Mouse (Mus musculus) adrenal gland, postnatal 4 days (tissue): ENCODE measurements around the gene Secisbp2. TPM values are rescaled to one million over a fixed set of nuclear protein-coding genes. Genes with fewer than 3 reads are reported as not detected.

Source experiments
- DNase-seq, 2 experiments: peaks; one replicate each; pipeline ENCODE4 v3.0.0; 2021 to 2022; ENCODE audit warnings: low spot score in 2 of 2, mixed read lengths in 2 of 2
- total RNA-seq, 2 experiments: library from RNA; stranded (reverse); gene quantifications; 2 replicates each; pipeline ENCODE4 v1.2.3; 2021

Secisbp2 gene
- total RNA-seq, 2 experiments from 2014 or later = 23.4 to 32.4 TPM

GRCm38 (mm10) chr13:51681076-51681475 is 29.6 kb downstream of the Secisbp2 start:
- no peak for DNase-seq

GRCm38 (mm10) chr13:51681634-51682033 is 30.1 kb downstream of the Secisbp2 start:
- no peak for DNase-seq

- DNase-seq = no peak
These were observed 33.9 kb downstream of the Secisbp2 start for GRCm38 (mm10) chr13:51685290-51685966.

GRCm38 (mm10) chr13:51686966-51687365 is 35.5 kb downstream of the Secisbp2 start:
- no peak for DNase-seq

- DNase-seq = no peak
These were observed 37.2 kb downstream of the Secisbp2 start for GRCm38 (mm10) chr13:51688688-51689087.

- no peak for DNase-seq
These were observed 45.0 kb downstream of the Secisbp2 start for GRCm38 (mm10) chr13:51696481-51696880.

- no peak for DNase-seq
These were observed 46.0 kb downstream of the Secisbp2 start for GRCm38 (mm10) chr13:51697455-51697854.

GRCm38 (mm10) chr13:51697897-51698296 is 46.4 kb downstream of the Secisbp2 start:
- no peak for DNase-seq

GRCm38 (mm10) chr13:51698318-51698717 is 46.8 kb downstream of the Secisbp2 start:
- DNase-seq = no peak

GRCm38 (mm10) chr13:51703893-51704292 is 52.4 kb downstream of the Secisbp2 start:
- no peak for DNase-seq

GRCm38 (mm10) chr13:51705882-51706854 is 54.7 kb downstream of the Secisbp2 start:
- DNase-seq = no peak

- DNase-seq = no peak
These were observed 59.2 kb downstream of the Secisbp2 start for GRCm38 (mm10) chr13:51710738-51711137.

- no peak for DNase-seq
These were observed 60.5 kb downstream of the Secisbp2 start for GRCm38 (mm10) chr13:51712022-51712421.

- peak in 1 of 2 experiments; percentile 16 for DNase-seq
These were observed 65.1 kb downstream of the Secisbp2 start for GRCm38 (mm10) chr13:51716350-51717263.

GRCm38 (mm10) chr13:51719256-51719655 is 67.8 kb downstream of the Secisbp2 start:
- no peak for DNase-seq

- no peak for DNase-seq
These were observed 69.1 kb downstream of the Secisbp2 start for GRCm38 (mm10) chr13:51720556-51720955.

GRCm38 (mm10) chr13:51723114-51723513 is 71.6 kb downstream of the Secisbp2 start:
- no peak for DNase-seq

GRCm38 (mm10) chr13:51724566-51724965 is 73.1 kb downstream of the Secisbp2 start:
- no peak for DNase-seq

GRCm38 (mm10) chr13:51725446-51725845 is 73.9 kb downstream of the Secisbp2 start:
- DNase-seq = no peak

GRCm38 (mm10) chr13:51725926-51726574 is 74.6 kb downstream of the Secisbp2 start:
- DNase-seq = no peak

GRCm38 (mm10) chr13:51727364-51727763 is 75.9 kb downstream of the Secisbp2 start:
- DNase-seq = no peak
